Mouse (Mus musculus): ENCODE data around the gene Galntl6. TPM values are rescaled to one million over a fixed set of nuclear protein-coding genes. Genes with fewer than 3 reads are reported as not detected.
"Not testable (repeated sequence)": the region's sequence is repeated elsewhere in the genome, so short reads cannot be mapped to it uniquely, and the experiment has no call there.

The Galntl6 gene
- polyA plus RNA-seq, 1 experiment from 2014 or later, result 10.3 TPM

DNA sequence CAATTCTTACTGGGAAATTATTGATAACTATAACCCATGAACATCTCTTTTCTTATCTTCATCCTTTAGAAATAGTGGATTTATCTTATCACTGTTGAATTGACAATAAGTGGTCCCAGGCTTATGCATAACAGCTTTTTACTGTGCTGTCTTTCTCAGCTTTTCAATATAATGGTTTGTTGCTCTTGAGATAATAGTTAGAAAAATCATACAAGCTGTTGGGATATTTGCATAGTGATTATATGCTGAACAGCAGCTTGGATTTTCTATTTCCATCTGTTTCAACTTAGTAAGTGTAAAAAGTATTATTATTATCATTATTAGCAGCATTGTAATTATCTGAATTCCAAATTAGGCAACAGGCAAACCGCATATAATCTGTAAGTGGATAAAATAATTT, 337.1 kb downstream of the Galntl6 start:
- Histone ChIP-seq H3K4me3 (no peak overlapping the region), H3K27ac (replicated peaks) (no peak overlapping the region), H3K4me1 (replicated peaks) (no peaks in the 10 kb centered on the region), H3K4me2 (no peak overlapping the region), H3K27me3 (no peaks in the 10 kb centered on the region), H3K36me3 (no peaks in the 10 kb centered on the region), H3K9ac (no peak overlapping the region), H3K9me3 (no peaks in the 10 kb centered on the region)
- 80% methylated on average over 1 of the region's 1 CpGs for WGBS
- no peak for ATAC-seq (ENCODE audit: low read depth)

DNA sequence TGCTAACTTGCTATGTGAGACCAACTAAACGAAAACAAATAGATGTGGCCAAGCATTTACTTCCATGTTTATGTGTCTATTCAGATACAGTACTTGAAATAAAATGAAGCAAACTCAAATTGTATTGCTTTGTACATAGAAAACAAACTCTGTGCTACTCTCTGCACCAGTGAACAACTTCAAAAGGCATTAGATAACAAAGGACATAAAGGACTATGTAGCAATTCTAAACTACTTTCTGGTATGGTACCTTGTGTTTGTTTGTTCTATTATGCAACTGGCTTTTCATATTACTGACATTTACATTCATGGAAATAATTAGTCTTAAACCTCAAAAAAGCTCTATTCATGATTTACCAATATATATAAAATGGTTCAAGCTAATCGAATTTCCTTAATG, 344.4 kb downstream of the Galntl6 start:
- H3K4me2 ChIP-seq, result no peak overlapping the region
- no peak for ATAC-seq (ENCODE audit: low read depth)

DNA sequence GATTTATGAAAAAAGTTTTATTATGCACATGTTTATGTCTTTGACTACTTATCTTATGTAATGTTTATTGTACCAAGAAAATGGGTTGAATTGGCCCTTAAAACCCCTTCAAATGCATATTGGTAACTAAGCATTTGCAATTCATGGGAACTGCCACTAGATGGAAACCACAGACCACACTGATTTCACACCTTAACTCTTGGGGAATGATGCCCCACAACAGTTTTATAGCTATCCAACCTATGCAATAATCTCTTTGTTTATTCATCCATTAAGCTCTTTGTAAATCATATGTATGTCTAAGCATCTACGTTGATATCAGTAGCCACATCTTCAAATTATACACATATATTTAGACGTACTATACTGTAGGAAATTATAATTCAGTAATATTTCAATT, 346.3 kb downstream of the Galntl6 start:
- Histone ChIP-seq H3K27ac (replicated peaks) (no peak overlapping the region), H3K36me3 (no peaks in the 10 kb centered on the region)
- 48% methylated on average over 2 of the region's 2 CpGs for WGBS

More for the DNA sequence above, 344.4 kb downstream of the Galntl6 start:
- no peaks in the 10 kb centered on the region for H3K36me3 ChIP-seq
- no peak overlapping the region for H3K27ac ChIP-seq (replicated peaks)
- WGBS, result 61% methylated on average over 2 of the region's 2 CpGs
- no peak overlapping the region for H3K4me3 ChIP-seq
- no peak overlapping the region for H3K9ac ChIP-seq
- no peaks in the 10 kb centered on the region for H3K9me3 ChIP-seq
- no peaks in the 10 kb centered on the region for H3K27me3 ChIP-seq
- H3K4me1 ChIP-seq (replicated peaks), result no peaks in the 10 kb centered on the region

GRCm38 (mm10) chr8:58535781-58536180, 376.7 kb downstream of the Galntl6 start:
- WGBS, result 93% methylated on average over 2 of the region's 2 CpGs
- no peak overlapping the region for H3K4me3 ChIP-seq
- H3K9ac ChIP-seq, result no peak overlapping the region
- no peaks in the 10 kb centered on the region for H3K9me3 ChIP-seq
- no peaks in the 10 kb centered on the region for H3K27me3 ChIP-seq
- no peak for ATAC-seq (ENCODE audit: low read depth)
- no peaks in the 10 kb centered on the region for H3K36me3 ChIP-seq
- H3K4me2 ChIP-seq, result no peak overlapping the region
- no peak overlapping the region for H3K27ac ChIP-seq (replicated peaks)
- no peaks in the 10 kb centered on the region for H3K4me1 ChIP-seq (replicated peaks)

More for the DNA sequence above, 346.3 kb downstream of the Galntl6 start:
- Histone ChIP-seq H3K4me2 (no peak overlapping the region), H3K9me3 (no peaks in the 10 kb centered on the region), H3K4me3 (no peak overlapping the region), H3K27me3 (no peaks in the 10 kb centered on the region), H3K9ac (no peak overlapping the region), H3K4me1 (replicated peaks) (no peaks in the 10 kb centered on the region)
- no peak for ATAC-seq (ENCODE audit: low read depth)

DNA sequence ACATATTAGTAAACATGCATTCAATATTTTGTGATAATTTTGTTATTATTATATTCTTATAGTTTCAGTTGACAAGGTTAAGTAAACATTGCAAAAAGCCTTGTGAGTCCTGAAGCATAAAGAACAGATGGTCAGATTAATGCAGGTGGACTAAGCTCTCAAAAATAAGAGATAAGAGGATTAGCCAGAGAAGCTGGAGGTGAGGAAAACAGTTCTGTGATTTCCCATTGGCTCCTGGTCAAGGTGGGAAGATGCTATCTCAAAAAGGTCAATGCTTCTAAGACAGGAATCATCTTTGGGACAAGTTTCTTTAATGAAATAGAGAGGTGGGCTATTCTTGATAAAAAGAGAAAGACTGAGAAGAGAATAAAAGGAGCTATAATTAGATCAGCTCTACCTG, 377.8 kb downstream of the Galntl6 start:
- Histone ChIP-seq H3K4me1 (replicated peaks) (no peaks in the 10 kb centered on the region), H3K4me3 (no peak overlapping the region), H3K27me3 (no peaks in the 10 kb centered on the region), H3K9ac (no peak overlapping the region), H3K27ac (replicated peaks) (no peak overlapping the region), H3K4me2 (no peak overlapping the region), H3K9me3 (no peaks in the 10 kb centered on the region), H3K36me3 (no peaks in the 10 kb centered on the region)
- no peak for ATAC-seq (ENCODE audit: low read depth)

DNA sequence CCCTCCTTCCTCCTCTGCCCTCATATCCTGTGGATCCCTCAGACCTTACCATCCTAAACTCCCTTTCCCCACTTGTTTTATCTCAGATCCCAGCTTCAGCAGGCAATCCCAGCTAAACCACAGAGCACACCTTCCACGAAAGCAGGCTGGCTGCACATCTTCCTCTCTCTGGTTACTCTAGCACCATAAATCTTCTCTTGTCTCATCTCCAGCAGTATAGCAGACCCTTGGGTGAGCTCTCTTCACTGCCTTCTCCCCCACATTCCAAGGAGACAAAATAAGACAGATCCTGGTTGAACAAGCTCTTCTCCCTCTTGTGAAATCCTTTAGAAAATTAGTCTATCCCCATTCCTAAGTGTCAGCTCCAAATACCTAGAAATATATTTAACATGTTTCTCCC, 389.0 kb downstream of the Galntl6 start:
- no peak for ATAC-seq (ENCODE audit: low read depth)
- H3K9me3 ChIP-seq, result no peaks in the 10 kb centered on the region
- no peak overlapping the region for H3K9ac ChIP-seq
- H3K4me1 ChIP-seq (replicated peaks), result no peaks in the 10 kb centered on the region
- no peaks in the 10 kb centered on the region for H3K36me3 ChIP-seq
- H3K27ac ChIP-seq (replicated peaks), result no peak overlapping the region
- H3K4me3 ChIP-seq, result no peak overlapping the region
- WGBS, result 25% methylated on average over 1 of the region's 1 CpGs
- H3K27me3 ChIP-seq, result no peaks in the 10 kb centered on the region
- no peak overlapping the region for H3K4me2 ChIP-seq

DNA sequence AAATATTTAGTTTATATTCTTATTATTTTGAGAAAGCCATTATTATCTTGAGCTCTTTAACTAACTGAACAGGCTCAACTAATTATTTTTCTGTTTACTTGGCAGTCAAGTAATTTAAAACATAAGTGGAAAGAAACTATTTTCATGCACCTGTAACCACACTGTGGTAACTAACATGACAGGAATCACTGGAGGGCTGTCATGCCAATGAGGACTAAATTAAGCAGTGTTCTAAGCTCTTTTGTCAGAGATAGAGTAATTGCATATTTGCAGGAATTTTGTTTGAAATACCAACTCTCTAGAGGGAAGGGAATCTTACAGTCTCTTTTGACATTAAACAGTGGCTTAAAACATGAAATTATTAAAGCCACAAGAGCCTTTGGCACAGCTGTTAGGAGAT, 390.5 kb downstream of the Galntl6 start:
- no peaks in the 10 kb centered on the region for H3K4me1 ChIP-seq (replicated peaks)
- H3K27ac ChIP-seq (replicated peaks), result no peak overlapping the region
- no peak for ATAC-seq (ENCODE audit: low read depth)
- H3K4me2 ChIP-seq, result no peak overlapping the region
- no peaks in the 10 kb centered on the region for H3K36me3 ChIP-seq
- H3K9ac ChIP-seq, result no peak overlapping the region
- no peaks in the 10 kb centered on the region for H3K9me3 ChIP-seq
- no peaks in the 10 kb centered on the region for H3K27me3 ChIP-seq
- H3K4me3 ChIP-seq, result no peak overlapping the region

GRCm38 (mm10) chr8:58510516-58510915, 401.9 kb downstream of the Galntl6 start:
- ATAC-seq (ENCODE audit: low read depth), result no peak
- Histone ChIP-seq H3K4me2 (no peak overlapping the region), H3K27me3 (no peaks in the 10 kb centered on the region), H3K27ac (replicated peaks) (no peak overlapping the region), H3K9me3 (no peaks in the 10 kb centered on the region), H3K4me3 (no peak overlapping the region), H3K4me1 (replicated peaks) (no peaks in the 10 kb centered on the region), H3K36me3 (no peaks in the 10 kb centered on the region), H3K9ac (no peak overlapping the region)

DNA sequence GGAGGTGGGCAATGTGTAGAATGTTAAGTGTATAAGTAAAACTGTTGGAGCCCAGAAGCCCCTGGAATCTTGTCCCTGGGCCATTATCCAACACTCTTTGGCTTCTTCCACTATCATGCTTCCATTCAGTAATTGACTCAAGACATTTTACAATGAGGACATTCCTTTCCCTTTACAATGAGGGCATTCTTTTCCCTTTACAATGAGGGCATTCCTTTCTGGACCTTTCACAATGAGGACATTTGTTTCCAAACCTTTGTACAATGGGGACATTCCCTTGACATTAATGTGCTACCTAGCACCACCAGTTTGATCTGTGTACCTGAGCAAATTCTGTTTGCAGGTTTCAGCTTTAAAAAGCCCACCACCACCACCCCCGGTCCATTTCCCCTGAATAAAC, 403.4 kb downstream of the Galntl6 start:
- no peaks in the 10 kb centered on the region for H3K4me1 ChIP-seq (replicated peaks)
- H3K27me3 ChIP-seq, result no peaks in the 10 kb centered on the region
- no peak overlapping the region for H3K4me3 ChIP-seq
- WGBS, result 32% methylated on average over 1 of the region's 1 CpGs
- H3K36me3 ChIP-seq, result no peaks in the 10 kb centered on the region
- ATAC-seq (ENCODE audit: low read depth), result no peak
- no peak overlapping the region for H3K27ac ChIP-seq (replicated peaks)
- no peak overlapping the region for H3K4me2 ChIP-seq
- H3K9ac ChIP-seq, result no peak overlapping the region
- H3K9me3 ChIP-seq, result no peaks in the 10 kb centered on the region

DNA sequence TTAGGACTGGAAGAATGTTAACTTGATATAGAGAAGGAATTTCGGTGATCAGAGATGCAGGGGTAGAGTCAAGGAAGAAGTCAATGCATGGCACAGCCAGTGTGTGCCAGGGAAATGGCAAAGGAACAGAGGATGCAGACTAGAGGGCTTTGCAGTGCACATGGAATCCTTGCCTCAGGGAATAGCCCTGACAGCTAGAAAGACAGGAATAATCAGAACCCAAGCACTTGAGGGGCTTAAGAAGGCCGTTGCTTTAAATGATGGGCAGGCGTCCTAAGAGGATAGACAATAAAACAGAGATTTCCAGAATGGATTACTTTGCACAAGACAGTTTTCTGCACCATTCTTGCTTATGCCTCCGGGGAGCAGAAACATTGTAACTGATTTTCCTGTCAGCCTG, 425.3 kb downstream of the Galntl6 start:
- 62% methylated on average over 4 of the region's 4 CpGs for WGBS
- no peaks in the 10 kb centered on the region for H3K27me3 ChIP-seq
- H3K27ac ChIP-seq (replicated peaks), result no peak overlapping the region
- no peak overlapping the region for H3K9ac ChIP-seq
- no peak overlapping the region for H3K4me3 ChIP-seq
- H3K36me3 ChIP-seq, result no peaks in the 10 kb centered on the region
- no peaks in the 10 kb centered on the region for H3K9me3 ChIP-seq
- H3K4me2 ChIP-seq, result no peak overlapping the region
- ATAC-seq (ENCODE audit: low read depth), result no peak
- H3K4me1 ChIP-seq (replicated peaks), result no peaks in the 10 kb centered on the region

GRCm38 (mm10) chr8:58463342-58463741, 449.1 kb downstream of the Galntl6 start:
- not testable (repeated sequence) for H3K4me1 ChIP-seq (replicated peaks); H3K9ac ChIP-seq; H3K27ac ChIP-seq (replicated peaks); H3K4me3 ChIP-seq; ATAC-seq (ENCODE audit: low read depth); H3K27me3 ChIP-seq; H3K36me3 ChIP-seq; H3K4me2 ChIP-seq; H3K9me3 ChIP-seq
- WGBS, result 97% methylated on average over 2 of the region's 2 CpGs

DNA sequence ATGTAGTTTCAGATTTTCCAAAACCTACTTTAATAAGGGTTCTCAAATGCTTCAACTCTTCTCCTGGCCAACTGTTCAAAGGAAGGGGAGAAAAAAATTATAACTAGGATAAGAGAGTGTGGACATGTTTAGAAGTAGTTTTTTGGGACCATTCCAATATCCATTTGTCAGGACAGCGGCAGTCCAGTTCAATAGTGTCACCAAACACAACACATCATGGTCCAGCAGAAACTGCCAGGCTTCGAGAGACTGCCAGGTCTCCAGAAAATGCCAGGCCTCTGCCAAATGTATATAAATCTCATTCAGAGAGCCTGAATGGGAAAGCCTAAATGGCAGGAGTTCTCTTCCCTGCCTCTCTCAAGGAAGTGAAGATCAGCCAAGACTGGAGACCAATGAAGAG, 469.7 kb downstream of the Galntl6 start:
- Histone ChIP-seq H3K27ac (replicated peaks) (no peak overlapping the region), H3K9me3 (no peaks in the 10 kb centered on the region), H3K4me3 (no peak overlapping the region), H3K27me3 (no peaks in the 10 kb centered on the region), H3K9ac (no peak overlapping the region), H3K4me1 (replicated peaks) (no peaks in the 10 kb centered on the region), H3K36me3 (no peaks in the 10 kb centered on the region), H3K4me2 (no peak overlapping the region)
- no peak for ATAC-seq (ENCODE audit: low read depth)
- WGBS, result 73% methylated on average over 2 of the region's 2 CpGs

- Histone ChIP-seq H3K4me3 (no peak overlapping the region), H3K27ac (replicated peaks) (no peak overlapping the region), H3K9ac (no peak overlapping the region), H3K4me2 (no peak overlapping the region), H3K36me3 (no peaks in the 10 kb centered on the region), H3K27me3 (no peaks in the 10 kb centered on the region), H3K4me1 (replicated peaks) (no peaks in the 10 kb centered on the region), H3K9me3 (no peaks in the 10 kb centered on the region)
- no peak for ATAC-seq (ENCODE audit: low read depth)
- 52% methylated on average over 5 of the region's 5 CpGs for WGBS
Measured at GRCm38 (mm10) chr8:58418481-58418880, 494.0 kb downstream of the Galntl6 start.

- H3K9me3 ChIP-seq, result no peaks in the 10 kb centered on the region
- no peak overlapping the region for H3K4me3 ChIP-seq
- H3K4me1 ChIP-seq (replicated peaks), result no peaks in the 10 kb centered on the region
- no peak for ATAC-seq (ENCODE audit: low read depth)
- H3K36me3 ChIP-seq, result no peaks in the 10 kb centered on the region
- 80% methylated on average over 1 of the region's 1 CpGs for WGBS
- no peak overlapping the region for H3K4me2 ChIP-seq
- H3K9ac ChIP-seq, result no peak overlapping the region
- H3K27me3 ChIP-seq, result no peaks in the 10 kb centered on the region
- no peak overlapping the region for H3K27ac ChIP-seq (replicated peaks)
Measured at GRCm38 (mm10) chr8:58417551-58417950, 494.9 kb downstream of the Galntl6 start.
